Mouse (Mus musculus) forebrain, embryonic 16.5 days (tissue): ENCODE measurements at regions not wholly inside any gene's neighbourhood (a gene's known extent, or its start where the extent isn't known, plus 50 kb on each side); places are given as distances from the start of the nearest gene placed in this dataset.

Source experiments
- ATAC-seq: fragments of 200-750 bp; cut with Nextera tagmentation; 2 replicates; pipeline ENCODE4 v1.8.0; 2017; ENCODE audit warnings: mild to moderate bottlenecking, moderate library complexity
- H3K27ac ChIP-seq: fragments of 300-500 bp; sonication (generic); 2 replicates; pipeline ENCODE4 v1.5.1; 2014; ENCODE audit warnings: low read length, control low read depth
- H3K27me3 ChIP-seq: fragments of 300-500 bp; sonication (generic); replicated peaks from 2 replicates; pipeline ENCODE4 v1.6.1; 2014; ENCODE audit warnings: low read length; ENCODE audit not compliant: control insufficient read depth, insufficient read depth
- H3K36me3 ChIP-seq: fragments of 300-500 bp; sonication (generic); 2 replicates; pipeline ENCODE4 v1.6.1; 2014; ENCODE audit not compliant: control insufficient read depth, insufficient read depth
- H3K4me1 ChIP-seq: fragments of 300-500 bp; sonication (generic); replicated peaks from 2 replicates; pipeline ENCODE4 v1.6.1; 2014; ENCODE audit warnings: low read length; ENCODE audit not compliant: control insufficient read depth, insufficient read depth
- H3K4me2 ChIP-seq: fragments of 300-500 bp; sonication (generic); 2 replicates; pipeline ENCODE4 v1.6.1; 2014; ENCODE audit warnings: mild to moderate bottlenecking, low read length, control low read depth
- H3K4me3 ChIP-seq: fragments of 300-500 bp; sonication (generic); replicated peaks from 2 replicates; pipeline ENCODE4 v1.5.1; 2014; ENCODE audit warnings: mild to moderate bottlenecking, low read length, control low read depth
- H3K9ac ChIP-seq: fragments of 300-500 bp; sonication (generic); replicated peaks from 2 replicates; pipeline ENCODE4 v1.6.1; 2014; ENCODE audit warnings: low read depth, low read length, control low read depth
- H3K9me3 ChIP-seq: fragments of 300-500 bp; sonication (generic); 2 replicates; pipeline ENCODE4 v1.6.1; 2016; ENCODE audit warnings: low read length; ENCODE audit not compliant: control insufficient read depth
- WGBS: fragments of 180-500 bp; shearing (Covaris S2); extraction: QIAGEN DNeasy Blood & Tissue Kit; methylation state at CpG from one replicate; pipeline ENCODE4 v1.1.7; 2014; 5-methylcytosine and 5-hydroxymethylcytosine counted together

- no peak for ATAC-seq
- Histone ChIP-seq H3K9me3 (peaks cover 3% of the 10 kb centered on the region; the same call in 1 of the 2 replicates), H3K9ac (no peak overlapping the region), H3K4me2 (no peak overlapping the region), H3K27ac (no peak overlapping the region), H3K27me3 (no peaks in the 10 kb centered on the region), H3K4me1 (no peaks in the 10 kb centered on the region; the same call in 1 of the 2 replicates), H3K36me3 (no peaks in the 10 kb centered on the region), H3K4me3 (no peak overlapping the region)
- 10% methylated on average over 3 of the region's 3 CpGs for WGBS
These were observed 173.1 kb upstream of the Gm5148 start for GRCm38 (mm10) chr3:37897392-37897791.

- peak overlapping the region; percentile 5 for H3K4me3 ChIP-seq
- peak overlapping the region; percentile 55 for H3K4me2 ChIP-seq
- peak; percentile 83 for ATAC-seq
- 2% methylated on average over 17 of the region's 17 CpGs for WGBS
- no peaks in the 10 kb centered on the region for H3K27me3 ChIP-seq
- no peak overlapping the region for H3K27ac ChIP-seq
- no peak overlapping the region for H3K9ac ChIP-seq
- H3K36me3 ChIP-seq, result no peaks in the 10 kb centered on the region
- no peaks in the 10 kb centered on the region; the same call in 1 of the 2 replicates for H3K4me1 ChIP-seq
- peaks cover 3% of the 10 kb centered on the region; the same call in 1 of the 2 replicates for H3K9me3 ChIP-seq
These were observed 172.6 kb upstream of the Gm5148 start for GRCm38 (mm10) chr3:37896821-37897311.

GRCm38 (mm10) chr3:37894599-37894998 is 170.3 kb upstream of the Gm5148 start:
- ATAC-seq, result peak; percentile 39; the same call in 1 of the 2 replicates
- Histone ChIP-seq H3K27ac (no peak overlapping the region), H3K4me1 (no peaks in the 10 kb centered on the region; the same call in 1 of the 2 replicates), H3K9ac (no peak overlapping the region), H3K36me3 (no peaks in the 10 kb centered on the region), H3K27me3 (no peaks in the 10 kb centered on the region), H3K9me3 (peaks cover 3% of the 10 kb centered on the region; the same call in 1 of the 2 replicates), H3K4me2 (no peak overlapping the region), H3K4me3 (no peak overlapping the region)
- WGBS, result 36% methylated on average over 2 of the region's 2 CpGs

GRCm38 (mm10) chr3:37890202-37890601 is 165.9 kb upstream of the Gm5148 start:
- no peak overlapping the region for H3K27ac ChIP-seq
- no peak for ATAC-seq
- H3K36me3 ChIP-seq, result no peaks in the 10 kb centered on the region
- H3K4me3 ChIP-seq, result no peak overlapping the region
- no peaks in the 10 kb centered on the region for H3K27me3 ChIP-seq
- no peaks in the 10 kb centered on the region for H3K4me1 ChIP-seq
- H3K9me3 ChIP-seq, result peaks cover 3% of the 10 kb centered on the region; the same call in 1 of the 2 replicates
- WGBS, result 67% methylated on average over 1 of the region's 1 CpGs
- H3K4me2 ChIP-seq, result no peak overlapping the region
- H3K9ac ChIP-seq, result no peak overlapping the region

- Histone ChIP-seq H3K4me1 (no peaks in the 10 kb centered on the region), H3K4me2 (no peak overlapping the region), H3K36me3 (no peaks in the 10 kb centered on the region), H3K9ac (no peak overlapping the region), H3K9me3 (peaks cover 3% of the 10 kb centered on the region; the same call in 1 of the 2 replicates), H3K4me3 (no peak overlapping the region), H3K27me3 (no peaks in the 10 kb centered on the region), H3K27ac (no peak overlapping the region)
- 55% methylated on average over 6 of the region's 6 CpGs for WGBS
- ATAC-seq, result no peak
These were observed 164.2 kb upstream of the Gm5148 start for GRCm38 (mm10) chr3:37888455-37888854.

GRCm38 (mm10) chr3:37887711-37888110 is 163.4 kb upstream of the Gm5148 start:
- ATAC-seq, result no peak
- H3K4me1 ChIP-seq, result no peaks in the 10 kb centered on the region
- WGBS, result 91% methylated on average over 3 of the region's 3 CpGs
- peaks cover 2% of the 10 kb centered on the region; the same call in 1 of the 2 replicates for H3K9me3 ChIP-seq
- no peak overlapping the region for H3K27ac ChIP-seq
- H3K9ac ChIP-seq, result no peak overlapping the region
- H3K27me3 ChIP-seq, result no peaks in the 10 kb centered on the region
- H3K36me3 ChIP-seq, result no peaks in the 10 kb centered on the region
- H3K4me3 ChIP-seq, result no peak overlapping the region
- no peak overlapping the region for H3K4me2 ChIP-seq

GRCm38 (mm10) chr3:37886705-37887454 is 162.6 kb upstream of the Gm5148 start:
- H3K4me1 ChIP-seq, result no peaks in the 10 kb centered on the region
- 96% methylated on average over 3 of the region's 3 CpGs for WGBS
- H3K27ac ChIP-seq, result no peak overlapping the region
- no peak overlapping the region for H3K4me2 ChIP-seq
- H3K27me3 ChIP-seq, result no peaks in the 10 kb centered on the region
- ATAC-seq, result no peak
- no peak overlapping the region for H3K4me3 ChIP-seq
- no peak overlapping the region for H3K9ac ChIP-seq
- H3K9me3 ChIP-seq, result no peaks in the 10 kb centered on the region
- no peaks in the 10 kb centered on the region for H3K36me3 ChIP-seq

GRCm38 (mm10) chr3:37885776-37886175 is 161.5 kb upstream of the Gm5148 start:
- Histone ChIP-seq H3K27me3 (no peaks in the 10 kb centered on the region), H3K4me3 (no peak overlapping the region), H3K4me1 (no peaks in the 10 kb centered on the region), H3K27ac (no peak overlapping the region), H3K4me2 (no peak overlapping the region), H3K9ac (no peak overlapping the region), H3K9me3 (no peaks in the 10 kb centered on the region), H3K36me3 (no peaks in the 10 kb centered on the region)
- WGBS, result 94% methylated on average over 6 of the region's 6 CpGs
- no peak for ATAC-seq

- H3K27me3 ChIP-seq, result no peaks in the 10 kb centered on the region
- H3K27ac ChIP-seq, result no peak overlapping the region
- H3K36me3 ChIP-seq, result no peaks in the 10 kb centered on the region
- no peaks in the 10 kb centered on the region for H3K9me3 ChIP-seq
- H3K4me2 ChIP-seq, result no peak overlapping the region
- ATAC-seq, result no peak
- no peak overlapping the region for H3K4me3 ChIP-seq
- WGBS, result 27% methylated on average over 5 of the region's 5 CpGs
- H3K4me1 ChIP-seq, result no peaks in the 10 kb centered on the region
- H3K9ac ChIP-seq, result no peak overlapping the region
These were observed 158.1 kb upstream of the Gm5148 start for GRCm38 (mm10) chr3:37882417-37882816.
